Mouse (Mus musculus) layer of hippocampus, postnatal 25 days (tissue): Measurements from ENCODE around the gene Prss53. TPM values are rescaled to one million over a fixed set of nuclear protein-coding genes. Genes with fewer than 3 reads are reported as not detected.

ENCODE experiments used
- total RNA-seq, 2 experiments: library from RNA; stranded (reverse); gene quantifications; 2 replicates each; pipeline ENCODE4 v1.2.3; 2021

Prss53 gene
- total RNA-seq, 2 experiments from 2014 or later, result 1.9 to 2.6 TPM

Other genes starting within 250 kb of the Prss53 start
- 10 to 100 TPM; 24.0 to 25.7 TPM for gene Bcl7c, start 182.0 kb downstream of the Prss53 start, total RNA-seq
- gene Ctf1, start 178.2 kb downstream of the Prss53 start, total RNA-seq, result 1 to 10 TPM; 2.4 TPM
- gene Ctf2, start 158.8 kb downstream of the Prss53 start, total RNA-seq, result not detected
- 10 to 100 TPM; 63.4 to 66.7 TPM for gene Fbxl19, start 146.4 kb downstream of the Prss53 start, total RNA-seq
- 10 to 100 TPM; 28.7 to 33.2 TPM for gene Orai3, start 121.2 kb downstream of the Prss53 start, total RNA-seq
- 10 to 100 TPM; 35.1 to 50.0 TPM for gene Setd1a, start 114.3 kb downstream of the Prss53 start, total RNA-seq
- 1 to 10 TPM; 3.7 to 5.7 TPM for gene Gm49388, start 105.4 kb downstream of the Prss53 start, total RNA-seq
- 1 to 10 TPM; 4.5 to 5.3 TPM for gene Hsd3b7, start 90.4 kb downstream of the Prss53 start, total RNA-seq
- gene Stx4a, start 66.7 kb downstream of the Prss53 start, total RNA-seq, result 10 to 100 TPM; 59.9 to 62.5 TPM
- gene Stx1b, start 66.4 kb downstream of the Prss53 start, total RNA-seq, result 100 to 1,000 TPM; 329 to 362 TPM
- gene Zfp646, start 14.7 kb downstream of the Prss53 start, total RNA-seq, result 10 to 100 TPM; 30.8 to 31.3 TPM
- 10 to 100 TPM; 20.4 to 25.8 TPM for gene Zfp668, start 14.1 kb downstream of the Prss53 start, total RNA-seq
- gene Gm21974, start 4.5 kb upstream of the Prss53 start, total RNA-seq, result not detected
- 10 to 100 TPM; 21.6 to 30.4 TPM for gene Vkorc1, start 4.6 kb upstream of the Prss53 start, total RNA-seq
- gene Bckdk, start 13.1 kb upstream of the Prss53 start, total RNA-seq, result 10 to 100 TPM; 41.4 to 51.6 TPM
- gene Kat8, start 21.5 kb upstream of the Prss53 start, total RNA-seq, result 10 to 100 TPM; 27.8 to 33.9 TPM
- under 1 TPM; 0.35 to 0.52 TPM for gene Prss8, start 39.1 kb upstream of the Prss53 start, total RNA-seq
- gene Prss36, start 55.8 kb upstream of the Prss53 start, total RNA-seq, result 10 to 100 TPM; 10.6 to 13.5 TPM
- 100 to 1,000 TPM; 270 to 376 TPM for gene Fus, start 76.5 kb upstream of the Prss53 start, total RNA-seq
- 1 to 10 TPM; 1.4 to 3.4 TPM for gene Pycard, start 102.9 kb upstream of the Prss53 start, total RNA-seq
- under 1 TPM; 0.21 to 0.25 TPM for gene Trim72, start 113.0 kb upstream of the Prss53 start, total RNA-seq
- 10 to 100 TPM; 13.1 to 13.9 TPM for gene Itgam, start 171.7 kb upstream of the Prss53 start, total RNA-seq
- not detected for gene Gm49368, start 171.7 kb upstream of the Prss53 start, total RNA-seq
- under 1 TPM; 0.09 to 0.20 TPM for gene Itgax, start 238.6 kb upstream of the Prss53 start, total RNA-seq